Mouse (Mus musculus): ENCODE results near the gene Ccdc113.

The Ccdc113 gene

GRCm38 (mm10) chr8:95601306-95601705, 67.4 kb downstream of the Ccdc113 start:
- in situ Hi-C loops (cut with MboI, MseI), result loop anchor here (5.0 to 10.0 kb wide), 2 partner anchors 96 to 223 kb away; partner anchors contain the start of gene Sap18b (in 1 of the 2)

DNA sequence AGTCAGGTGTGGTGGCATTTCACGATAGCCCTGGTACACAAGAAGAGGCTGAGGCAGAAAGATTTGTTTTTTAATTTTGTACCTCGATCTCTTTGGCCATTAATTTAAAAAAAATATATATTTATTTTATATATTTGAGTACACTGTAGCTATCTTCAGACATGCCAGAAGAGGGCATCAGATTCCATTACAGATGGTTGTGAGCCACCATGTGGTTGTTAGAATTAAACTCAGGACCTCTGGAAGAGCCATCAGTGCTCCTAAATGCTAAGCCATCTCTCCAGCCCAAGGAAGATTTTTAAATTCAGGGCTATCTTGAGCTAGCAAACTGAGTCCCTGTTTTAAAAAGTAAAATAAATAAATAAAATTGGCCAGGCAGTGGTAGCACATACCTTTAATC, 68.3 kb downstream of the Ccdc113 start:
- in situ Hi-C loops (cut with MboI, MseI), result loop anchor here (5.0 to 10.0 kb wide), 2 partner anchors 95 to 223 kb away; partner anchors contain the start of gene Sap18b (in 1 of the 2)

- in situ Hi-C loops (cut with MboI, MseI), result loop anchor here in 1 of 2 experiments (10.0 kb wide), 1 partner anchor 218 kb away; the partner anchor contains the start of gene Sap18b
These were observed 72.6 kb downstream of the Ccdc113 start for GRCm38 (mm10) chr8:95606509-95606908.

GRCm38 (mm10) chr8:95607210-95607609, 73.3 kb downstream of the Ccdc113 start:
- in situ Hi-C loops (cut with MboI, MseI), result loop anchor here in 1 of 2 experiments (10.0 kb wide), 1 partner anchor 218 kb away; the partner anchor contains the start of gene Sap18b
